Mouse (Mus musculus) E14TG2a.4 (cell line): ENCODE data around the gene Spns2.

ENCODE experiments used
- CTCF ChIP-seq: conservative IDR thresholded peaks from 2 replicates; pipeline ENCODE4 v1.5.1; 2014; ENCODE audit warnings: low read length
- POU5F1 ChIP-seq: IDR thresholded peaks from 2 replicates; pipeline ENCODE4 v1.6.1; 2014; ENCODE audit warnings: low read length, borderline replicate concordance

DNA sequence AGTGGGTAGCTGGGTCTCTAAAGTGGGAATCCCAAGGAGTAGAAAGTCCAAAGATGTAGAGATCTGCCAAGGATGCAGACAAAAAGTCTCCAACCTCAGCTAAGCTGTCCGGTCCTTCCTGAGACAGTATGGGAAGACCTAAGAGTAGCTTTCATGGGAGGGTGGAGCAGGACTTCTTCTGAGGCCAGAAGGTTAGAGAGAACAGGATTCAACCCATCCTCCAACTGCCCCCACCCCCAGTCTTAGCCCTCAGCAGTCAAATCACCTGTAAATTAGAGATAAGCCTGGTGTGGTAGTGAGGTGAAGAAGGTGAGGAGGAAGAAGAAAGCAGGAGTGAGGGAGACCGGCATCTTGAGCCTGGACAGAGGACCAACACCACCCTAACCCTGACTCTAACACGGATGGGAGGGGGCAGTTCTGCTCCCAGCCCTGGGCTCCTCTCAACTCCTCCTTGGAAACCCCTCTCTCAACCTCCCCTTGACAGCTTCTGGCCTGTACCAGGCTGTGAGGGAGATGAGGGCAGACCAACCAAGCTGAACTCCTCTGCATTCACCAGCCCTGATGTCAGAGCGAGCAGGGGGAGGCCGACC, 76.0 kb downstream of the Spns2 start:
- TF ChIP-seq CTCF (no peak), POU5F1 (no peak)
